Mouse (Mus musculus): ENCODE data around the gene L3hypdh. TPM values are rescaled to one million over a fixed set of nuclear protein-coding genes. Genes with fewer than 3 reads are reported as not detected.
A peak's percentile ranks its signal among the peaks of the same experiment; 100 is the strongest.
"Not testable (repeated sequence)": the region's sequence is repeated elsewhere in the genome, so short reads cannot be mapped to it uniquely, and the experiment has no call there.

L3hypdh gene
- total RNA-seq, 2 experiments from 2014 or later, result 0.56 to 1.2 TPM

GRCm38 (mm10) chr12:72084261-72085023 lies 797 bp downstream of the L3hypdh start:
- intact Hi-C loops (cut with DNase I), result loop anchor here (10.0 kb wide), 2 partner anchors 580 to 1260 kb away; partner anchors contain the start of genes Dhrs7 and Frmd6
- no peak for TF ChIP-seq CTCF (IDR thresholded peaks at IDR 0.05)
- peak overlapping the region; percentile 95 for H3K27ac ChIP-seq
- peak overlapping the region; percentile 88 for H3K4me3 ChIP-seq
- peak; percentile 73 for DNase-seq

- TF ChIP-seq CTCF (IDR thresholded peaks at IDR 0.05), result no peak
- DNase-seq, result no peak
- Histone ChIP-seq H3K4me3 (no peak overlapping the region), H3K27ac (no peak overlapping the region)
- intact Hi-C loops (cut with DNase I), result loop anchor here (10.0 kb wide), 2 partner anchors 582 to 1258 kb away; partner anchors contain the start of genes Dhrs7 and Frmd6
Measured at GRCm38 (mm10) chr12:72083265-72083664, 2.0 kb downstream of the L3hypdh start.

GRCm38 (mm10) chr12:72082370-72082769 lies 2.9 kb downstream of the L3hypdh start:
- TF ChIP-seq CTCF (IDR thresholded peaks at IDR 0.05), result no peak
- Histone ChIP-seq H3K4me3 (peak overlapping the region; percentile 40), H3K27ac (no peak overlapping the region)
- intact Hi-C loops (cut with DNase I), result loop anchor here (10.0 kb wide), 2 partner anchors 582 to 1258 kb away; partner anchors contain the start of genes Dhrs7 and Frmd6
- DNase-seq, result peak; percentile 36

GRCm38 (mm10) chr12:72081961-72082360 lies 3.3 kb downstream of the L3hypdh start:
- DNase-seq, result no peak
- Histone ChIP-seq H3K4me3 (no peak overlapping the region), H3K27ac (no peak overlapping the region)
- no peak for TF ChIP-seq CTCF (IDR thresholded peaks at IDR 0.05)
- intact Hi-C loops (cut with DNase I), result loop anchor here (10.0 kb wide), 2 partner anchors 583 to 1257 kb away; partner anchors contain the start of genes Dhrs7 and Frmd6

- no peak overlapping the region for H3K4me3 ChIP-seq
- H3K27ac ChIP-seq, result no peak overlapping the region
- intact Hi-C loops (cut with DNase I), result no loop called here
- TF ChIP-seq CTCF (IDR thresholded peaks at IDR 0.05), result no peak
- DNase-seq, result no peak
Measured at GRCm38 (mm10) chr12:72078248-72078647, 7.0 kb downstream of the L3hypdh start.

- peak; percentile 89 for DNase-seq
- H3K4me3 ChIP-seq, result peak within 1 kb of the TSS; percentile 85
- intact Hi-C loops (cut with DNase I), result no loop called here
- H3K27ac ChIP-seq, result peak within 1 kb of the TSS; percentile 76
- TF ChIP-seq CTCF (IDR thresholded peaks at IDR 0.05), result peak; percentile 97; the same call in 1 of the 2 replicates
Measured at GRCm38 (mm10) chr12:72070327-72071269, 14.6 kb downstream of the L3hypdh start, which contains the start of gene Gpr135. Gpr135 (minus strand) TSS chr12:72071125.

- no peak for DNase-seq
- Histone ChIP-seq H3K27ac (peak overlapping the region; percentile 76; the same call in 1 of the 2 replicates), H3K4me3 (peak overlapping the region; percentile 85)
- TF ChIP-seq CTCF (IDR thresholded peaks at IDR 0.05), result no peak
- intact Hi-C loops (cut with DNase I), result no loop called here
Measured at GRCm38 (mm10) chr12:72069626-72070326, 15.5 kb downstream of the L3hypdh start.

- Histone ChIP-seq H3K27ac (no peak overlapping the region), H3K4me3 (no peak overlapping the region)
- intact Hi-C loops (cut with DNase I), result no loop called here
- no peak for TF ChIP-seq CTCF (IDR thresholded peaks at IDR 0.05)
- no peak for DNase-seq
Measured at GRCm38 (mm10) chr12:72057780-72058179, 27.5 kb downstream of the L3hypdh start.

GRCm38 (mm10) chr12:72053851-72054250 lies 31.4 kb downstream of the L3hypdh start:
- intact Hi-C loops (cut with DNase I), result no loop called here
- TF ChIP-seq CTCF (IDR thresholded peaks at IDR 0.05), result no peak
- DNase-seq, result no peak
- Histone ChIP-seq H3K4me3 (no peak overlapping the region), H3K27ac (no peak overlapping the region)

GRCm38 (mm10) chr12:72053303-72053702 lies 31.9 kb downstream of the L3hypdh start:
- intact Hi-C loops (cut with DNase I), result no loop called here
- no peak overlapping the region for H3K4me3 ChIP-seq
- no peak for DNase-seq
- peak; percentile 70 for TF ChIP-seq CTCF (IDR thresholded peaks at IDR 0.05)
- H3K27ac ChIP-seq, result no peak overlapping the region

- TF ChIP-seq CTCF (IDR thresholded peaks at IDR 0.05), result no peak
- no peak overlapping the region for H3K4me3 ChIP-seq
- intact Hi-C loops (cut with DNase I), result no loop called here
- no peak overlapping the region for H3K27ac ChIP-seq
- DNase-seq, result no peak
Measured at GRCm38 (mm10) chr12:72052571-72052970, 32.7 kb downstream of the L3hypdh start.

- no peak for DNase-seq
- TF ChIP-seq CTCF (IDR thresholded peaks at IDR 0.05), result no peak
- Histone ChIP-seq H3K27ac (no peak overlapping the region), H3K4me3 (no peak overlapping the region)
- intact Hi-C loops (cut with DNase I), result no loop called here
Measured at GRCm38 (mm10) chr12:72050821-72051220, 34.4 kb downstream of the L3hypdh start.

- DNase-seq; H3K27ac ChIP-seq; intact Hi-C loops (cut with DNase I); H3K4me3 ChIP-seq: not testable (repeated sequence)
Measured at GRCm38 (mm10) chr12:72050156-72050555, 35.1 kb downstream of the L3hypdh start.

All from gastrocnemius, adult 2 months (tissue).